Mouse (Mus musculus): Measurements from ENCODE around the gene Hmgb1. TPM values are rescaled to one million over a fixed set of nuclear protein-coding genes. Genes with fewer than 3 reads are reported as not detected.

Hmgb1 gene
- polyA plus RNA-seq, 1 experiment from 2014 or later = 683 TPM

- Histone ChIP-seq H3K9ac (peak overlapping the region; percentile 98), H3K27me3 (no peaks in the 10 kb centered on the region)
- under 1% methylated on average over 88 of the region's 120 CpGs for WGBS
Observed at GRCm38 (mm10) chr5:149051571-149052420, 132.5 kb downstream of the Hmgb1 start.

GRCm38 (mm10) chr5:149051194-149051570 is 133.1 kb downstream of the Hmgb1 start:
- no peaks in the 10 kb centered on the region for H3K27me3 ChIP-seq
- H3K27ac ChIP-seq = peak overlapping the region; percentile 100
- under 1% methylated on average over 27 of the region's 27 CpGs for WGBS
- peak overlapping the region; percentile 87 for H3K4me3 ChIP-seq
- peak overlapping the region; percentile 98 for H3K9ac ChIP-seq
- no peaks in the 10 kb centered on the region for H3K9me3 ChIP-seq (replicated peaks)
- peak overlapping the region; percentile 75 for H3K4me2 ChIP-seq
- peaks cover 21% of the 10 kb centered on the region for H3K36me3 ChIP-seq
- ATAC-seq (replicated peaks; ENCODE audit: insufficient number of reproducible peaks, insufficient read depth, low FRiP score, low read depth) = no peak
- H3K4me1 ChIP-seq (replicated peaks) = peaks cover 17% of the 10 kb centered on the region

More at GRCm38 (mm10) chr5:149051571-149052420, 132.5 kb downstream of the Hmgb1 start:
- H3K36me3 ChIP-seq = peaks cover 15% of the 10 kb centered on the region
- ATAC-seq (replicated peaks; ENCODE audit: insufficient number of reproducible peaks, insufficient read depth, low FRiP score, low read depth) = peak; percentile 56
- H3K4me3 ChIP-seq = peak overlapping the region; percentile 87
- H3K9me3 ChIP-seq (replicated peaks) = no peaks in the 10 kb centered on the region
- H3K27ac ChIP-seq = peak overlapping the region; percentile 100
- peaks cover 17% of the 10 kb centered on the region for H3K4me1 ChIP-seq (replicated peaks)
- peak overlapping the region; percentile 75 for H3K4me2 ChIP-seq

- H3K9me3 ChIP-seq (replicated peaks) = no peaks in the 10 kb centered on the region
- peaks cover 26% of the 10 kb centered on the region for H3K36me3 ChIP-seq
- 15% methylated on average over 10 of the region's 10 CpGs for WGBS
- H3K27ac ChIP-seq = peak overlapping the region; percentile 100
- peak overlapping the region; percentile 87 for H3K4me3 ChIP-seq
- H3K4me2 ChIP-seq = peak overlapping the region; percentile 75
- H3K4me1 ChIP-seq (replicated peaks) = peaks cover 17% of the 10 kb centered on the region
- peak overlapping the region; percentile 98 for H3K9ac ChIP-seq
- ATAC-seq (replicated peaks; ENCODE audit: insufficient number of reproducible peaks, insufficient read depth, low FRiP score, low read depth) = no peak
- no peaks in the 10 kb centered on the region for H3K27me3 ChIP-seq
Observed at GRCm38 (mm10) chr5:149050588-149051160, 133.6 kb downstream of the Hmgb1 start.

- H3K27ac ChIP-seq = no peak overlapping the region
- H3K27me3 ChIP-seq = no peaks in the 10 kb centered on the region
- peaks cover 17% of the 10 kb centered on the region for H3K4me1 ChIP-seq (replicated peaks)
- WGBS = 69% methylated on average over 3 of the region's 3 CpGs
- no peak for ATAC-seq (replicated peaks; ENCODE audit: insufficient number of reproducible peaks, insufficient read depth, low FRiP score, low read depth)
- no peak overlapping the region for H3K4me3 ChIP-seq
- H3K4me2 ChIP-seq = 0 out of 2 replicates have a peak overlapping the region, but pooled peaks have one; percentile 75
- H3K36me3 ChIP-seq = peaks cover 30% of the 10 kb centered on the region
- no peaks in the 10 kb centered on the region for H3K9me3 ChIP-seq (replicated peaks)
- no peak overlapping the region for H3K9ac ChIP-seq
Observed at GRCm38 (mm10) chr5:149049435-149049834, 134.9 kb downstream of the Hmgb1 start.

- ATAC-seq (replicated peaks; ENCODE audit: insufficient number of reproducible peaks, insufficient read depth, low FRiP score, low read depth) = no peak
- Histone ChIP-seq H3K4me3 (no peak overlapping the region), H3K4me2 (no peak overlapping the region), H3K9me3 (replicated peaks) (no peaks in the 10 kb centered on the region), H3K36me3 (peaks cover 30% of the 10 kb centered on the region), H3K27ac (no peak overlapping the region), H3K9ac (no peak overlapping the region), H3K27me3 (no peaks in the 10 kb centered on the region), H3K4me1 (replicated peaks) (peaks cover 17% of the 10 kb centered on the region)
- 92% methylated on average over 1 of the region's 1 CpGs for WGBS
Observed at GRCm38 (mm10) chr5:149048961-149049360, 135.3 kb downstream of the Hmgb1 start.

- WGBS = 85% methylated on average over 9 of the region's 9 CpGs
- H3K9ac ChIP-seq = no peak overlapping the region
Observed at GRCm38 (mm10) chr5:149046650-149047049, 137.6 kb downstream of the Hmgb1 start.

GRCm38 (mm10) chr5:149045470-149046085 is 138.7 kb downstream of the Hmgb1 start:
- 84% methylated on average over 9 of the region's 9 CpGs for WGBS
- Histone ChIP-seq H3K4me3 (no peak overlapping the region), H3K4me2 (no peak overlapping the region), H3K36me3 (peaks cover 30% of the 10 kb centered on the region), H3K27me3 (no peaks in the 10 kb centered on the region), H3K4me1 (replicated peaks) (peaks cover 12% of the 10 kb centered on the region), H3K27ac (no peak overlapping the region), H3K9ac (no peak overlapping the region), H3K9me3 (replicated peaks) (no peaks in the 10 kb centered on the region)
- ATAC-seq (replicated peaks; ENCODE audit: insufficient number of reproducible peaks, insufficient read depth, low FRiP score, low read depth) = no peak

More at GRCm38 (mm10) chr5:149046650-149047049, 137.6 kb downstream of the Hmgb1 start:
- no peak overlapping the region for H3K27ac ChIP-seq
- H3K9me3 ChIP-seq (replicated peaks) = no peaks in the 10 kb centered on the region
- no peak overlapping the region for H3K4me3 ChIP-seq
- no peak overlapping the region for H3K4me2 ChIP-seq
- H3K27me3 ChIP-seq = no peaks in the 10 kb centered on the region
- no peak for ATAC-seq (replicated peaks; ENCODE audit: insufficient number of reproducible peaks, insufficient read depth, low FRiP score, low read depth)
- H3K36me3 ChIP-seq = peaks cover 30% of the 10 kb centered on the region
- H3K4me1 ChIP-seq (replicated peaks) = peaks cover 12% of the 10 kb centered on the region

- Histone ChIP-seq H3K27me3 (no peaks in the 10 kb centered on the region), H3K4me3 (no peak overlapping the region), H3K4me2 (no peak overlapping the region), H3K9me3 (replicated peaks) (0 out of 2 replicates have a peak, but pooled peaks cover under 1% of the 10 kb centered on the region), H3K9ac (no peak overlapping the region), H3K4me1 (replicated peaks) (peaks cover 7% of the 10 kb centered on the region), H3K27ac (no peak overlapping the region), H3K36me3 (peaks cover 28% of the 10 kb centered on the region)
- ATAC-seq (replicated peaks; ENCODE audit: insufficient number of reproducible peaks, insufficient read depth, low FRiP score, low read depth) = no peak
- WGBS = 87% methylated on average over 7 of the region's 7 CpGs
Observed at GRCm38 (mm10) chr5:149045054-149045453, 139.2 kb downstream of the Hmgb1 start.

- 0 out of 2 replicates have a peak, but pooled peaks cover 3% of the 10 kb centered on the region for H3K9me3 ChIP-seq (replicated peaks)
- H3K4me1 ChIP-seq (replicated peaks) = no peaks in the 10 kb centered on the region
- no peaks in the 10 kb centered on the region for H3K27me3 ChIP-seq
- no peak overlapping the region for H3K4me3 ChIP-seq
- no peak overlapping the region for H3K27ac ChIP-seq
- WGBS = 83% methylated on average over 4 of the region's 4 CpGs
- H3K4me2 ChIP-seq = no peak overlapping the region
- no peak overlapping the region for H3K9ac ChIP-seq
- H3K36me3 ChIP-seq = peaks cover 20% of the 10 kb centered on the region
- no peak for ATAC-seq (replicated peaks; ENCODE audit: insufficient number of reproducible peaks, insufficient read depth, low FRiP score, low read depth)
Observed at GRCm38 (mm10) chr5:149044067-149044466, 140.2 kb downstream of the Hmgb1 start.

- Histone ChIP-seq H3K27me3 (no peaks in the 10 kb centered on the region), H3K9ac (no peak overlapping the region), H3K4me3 (no peak overlapping the region), H3K9me3 (replicated peaks) (0 out of 2 replicates have a peak, but pooled peaks cover 3% of the 10 kb centered on the region), H3K4me2 (no peak overlapping the region), H3K4me1 (replicated peaks) (no peaks in the 10 kb centered on the region), H3K27ac (no peak overlapping the region), H3K36me3 (peaks cover 17% of the 10 kb centered on the region)
- no peak for ATAC-seq (replicated peaks; ENCODE audit: insufficient number of reproducible peaks, insufficient read depth, low FRiP score, low read depth)
- 81% methylated on average over 6 of the region's 6 CpGs for whole genome bisulfite sequencing
Observed at GRCm38 (mm10) chr5:149043240-149043639, 141.0 kb downstream of the Hmgb1 start.

- no peak overlapping the region for H3K4me3 ChIP-seq
- 90% methylated on average over 5 of the region's 5 CpGs for WGBS
- no peak overlapping the region for H3K27ac ChIP-seq
- H3K9me3 ChIP-seq (replicated peaks) = 0 out of 2 replicates have a peak, but pooled peaks cover 3% of the 10 kb centered on the region
- H3K4me1 ChIP-seq (replicated peaks) = 0 out of 2 replicates have a peak, but pooled peaks cover 3% of the 10 kb centered on the region
- no peak for ATAC-seq (replicated peaks; ENCODE audit: insufficient number of reproducible peaks, insufficient read depth, low FRiP score, low read depth)
- H3K27me3 ChIP-seq = no peaks in the 10 kb centered on the region
- H3K9ac ChIP-seq = no peak overlapping the region
- H3K36me3 ChIP-seq = no peaks in the 10 kb centered on the region
- no peak overlapping the region for H3K4me2 ChIP-seq
Observed at GRCm38 (mm10) chr5:149039825-149040224, 144.5 kb downstream of the Hmgb1 start.
